Mouse (Mus musculus): ENCODE data around the gene Polr2e. TPM values are rescaled to one million over a fixed set of nuclear protein-coding genes. Genes with fewer than 3 reads are reported as not detected.
"Not testable (repeated sequence)": the region's sequence is repeated elsewhere in the genome, so short reads cannot be mapped to it uniquely, and the experiment has no call there.

Polr2e gene
- polyA plus RNA-seq, 1 experiment from 2014 or later: 115 TPM

DNA sequence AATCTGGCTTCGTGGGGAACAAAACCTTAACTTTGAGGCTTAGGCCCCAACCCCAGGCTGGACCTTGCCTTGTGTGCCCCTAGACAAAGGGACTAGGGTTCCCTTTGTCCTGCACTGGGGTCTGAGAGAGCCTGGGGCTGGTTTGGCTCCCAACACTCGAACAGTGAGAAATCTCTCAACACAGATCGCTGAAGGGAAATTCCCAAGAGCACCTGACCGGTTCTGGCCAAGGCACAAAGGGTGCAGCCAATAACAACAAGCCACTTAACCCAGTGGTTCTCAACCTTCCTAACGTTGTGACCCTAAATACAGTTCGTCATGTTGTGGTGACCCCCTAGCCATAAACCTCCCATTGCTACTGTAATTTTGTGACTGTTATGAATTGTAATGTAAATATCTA is 10.6 kb upstream of the Polr2e start:
- Histone ChIP-seq H3K4me3 (no peak overlapping the region), H3K9me3 (replicated peaks) (no peaks in the 10 kb centered on the region), H3K27me3 (no peaks in the 10 kb centered on the region), H3K9ac (no peak overlapping the region), H3K4me1 (replicated peaks) (peaks cover 48% of the 10 kb centered on the region), H3K4me2 (no peak overlapping the region), H3K27ac (peak overlapping the region; percentile 83), H3K36me3 (no peaks in the 10 kb centered on the region)
- WGBS: 39% methylated on average over 6 of the region's 6 CpGs
- no peak for ATAC-seq (replicated peaks; ENCODE audit: insufficient number of reproducible peaks, insufficient read depth, low FRiP score, low read depth)

DNA sequence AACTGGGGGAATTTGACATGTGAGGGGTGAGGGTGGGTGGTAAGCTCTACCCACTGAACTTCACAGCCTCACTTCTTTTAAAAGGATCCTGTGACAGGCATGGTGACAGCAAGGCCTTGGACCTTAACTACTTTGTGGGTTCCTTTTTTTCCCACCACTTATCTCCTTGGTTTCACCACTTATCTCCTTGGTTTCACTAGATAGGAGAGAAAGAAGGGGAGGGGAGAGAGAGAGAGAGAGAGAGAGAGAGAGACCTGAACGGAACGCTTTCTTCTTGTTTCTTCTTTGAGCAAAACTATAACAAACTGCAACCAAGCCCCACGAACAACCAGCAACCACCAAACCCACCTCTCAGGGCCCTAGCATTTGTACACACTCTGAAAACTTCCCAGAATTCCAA is 9.2 kb upstream of the Polr2e start:
- no peak overlapping the region for H3K9ac ChIP-seq
- no peak overlapping the region for H3K4me2 ChIP-seq
- peaks cover 40% of the 10 kb centered on the region for H3K4me1 ChIP-seq (replicated peaks)
- ATAC-seq (replicated peaks; ENCODE audit: insufficient number of reproducible peaks, insufficient read depth, low FRiP score, low read depth): no peak
- WGBS: 30% methylated on average over 3 of the region's 3 CpGs
- H3K27me3 ChIP-seq: no peaks in the 10 kb centered on the region
- no peaks in the 10 kb centered on the region for H3K9me3 ChIP-seq (replicated peaks)
- no peaks in the 10 kb centered on the region for H3K36me3 ChIP-seq
- H3K4me3 ChIP-seq: no peak overlapping the region
- H3K27ac ChIP-seq: no peak overlapping the region

DNA sequence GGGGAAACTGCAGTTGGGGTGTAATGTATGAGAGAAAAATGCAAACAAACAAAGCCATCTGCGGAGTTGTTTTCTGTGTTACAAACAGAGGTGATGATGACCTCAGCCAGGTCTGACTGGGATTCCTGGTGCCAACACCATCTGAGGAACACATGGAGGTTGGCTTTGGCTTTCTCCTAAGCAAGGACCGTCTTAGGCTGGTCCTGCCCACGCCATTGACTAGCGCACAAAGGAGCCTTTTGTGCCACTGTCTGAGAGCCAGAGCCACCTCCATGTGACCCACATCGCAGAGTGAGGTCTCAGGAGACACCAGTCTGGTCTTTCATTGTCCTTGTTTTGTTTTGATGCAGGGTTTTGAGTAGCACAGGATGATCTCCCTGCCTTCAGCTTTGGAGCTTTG is 8.8 kb upstream of the Polr2e start:
- Histone ChIP-seq H3K9ac (no peak overlapping the region), H3K27ac (no peak overlapping the region), H3K27me3 (no peaks in the 10 kb centered on the region), H3K4me1 (replicated peaks) (peaks cover 40% of the 10 kb centered on the region), H3K4me3 (no peak overlapping the region), H3K36me3 (no peaks in the 10 kb centered on the region), H3K4me2 (no peak overlapping the region), H3K9me3 (replicated peaks) (no peaks in the 10 kb centered on the region)
- WGBS: 43% methylated on average over 5 of the region's 5 CpGs
- ATAC-seq (replicated peaks; ENCODE audit: insufficient number of reproducible peaks, insufficient read depth, low FRiP score, low read depth): no peak

DNA sequence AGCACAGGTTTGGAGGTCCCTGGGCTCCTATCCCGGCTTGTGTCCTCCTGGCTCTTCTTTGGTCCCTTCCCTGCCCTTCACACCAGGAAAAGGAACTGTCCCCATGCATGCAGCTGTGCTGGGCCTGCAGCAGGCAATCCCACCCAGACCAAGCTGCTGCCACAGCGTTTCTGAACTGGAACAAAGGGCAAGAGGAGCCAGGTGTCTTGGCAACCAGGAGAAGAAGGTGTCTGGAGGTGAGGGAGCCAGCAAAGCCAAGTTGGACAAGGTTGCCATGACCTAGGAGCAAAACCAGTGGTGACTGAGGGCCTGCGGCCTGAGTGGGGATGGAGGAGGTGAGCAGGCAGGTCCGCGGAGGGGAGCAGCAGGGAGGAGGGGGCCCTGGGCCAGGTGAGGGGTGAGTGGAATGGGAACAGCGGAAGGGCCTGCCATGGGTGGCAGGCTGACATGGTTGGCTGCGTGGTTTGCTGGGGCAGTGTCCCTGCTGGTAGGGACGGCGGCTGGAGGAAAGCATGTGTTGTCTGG is 7.5 kb upstream of the Polr2e start, which contains the start of gene Gpx4:
Gene Gpx4 (plus strand): TSS at position 126 of the 525 bp plus-strand sequence.
- Histone ChIP-seq H3K27ac (no peak within 1 kb of the TSS), H3K4me3 (no peak within 1 kb of the TSS), H3K36me3 (no peaks in the 10 kb centered on the region), H3K4me2 (no peak within 1 kb of the TSS), H3K9ac (no peak within 1 kb of the TSS), H3K27me3 (no peaks in the 10 kb centered on the region), H3K9me3 (replicated peaks) (no peaks in the 10 kb centered on the region), H3K4me1 (replicated peaks) (peaks cover 29% of the 10 kb centered on the region)
- ATAC-seq (replicated peaks; ENCODE audit: insufficient number of reproducible peaks, insufficient read depth, low FRiP score, low read depth): no peak
- 63% methylated on average over 9 of the region's 9 CpGs for WGBS

DNA sequence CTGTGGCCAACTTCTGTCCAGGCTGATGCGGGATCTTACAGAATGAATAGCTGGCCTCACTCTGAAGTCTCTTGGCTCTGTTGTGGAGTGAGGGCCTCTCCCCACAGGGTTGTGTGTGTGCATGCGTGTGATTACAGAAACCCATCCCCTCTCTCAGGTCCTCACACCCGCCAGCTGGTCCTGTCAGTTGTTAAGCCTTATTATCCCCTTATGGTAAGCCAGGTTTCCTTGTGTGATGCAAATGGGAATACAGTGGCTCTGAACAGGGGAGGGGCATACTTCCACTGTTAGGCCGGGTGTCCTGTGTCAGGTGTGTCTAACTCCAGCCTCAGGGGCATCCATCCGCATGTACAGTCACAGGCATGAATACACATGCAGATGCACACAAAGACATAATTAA is 6.2 kb upstream of the Polr2e start:
- Histone ChIP-seq H3K4me1 (replicated peaks) (peaks cover 18% of the 10 kb centered on the region), H3K9me3 (replicated peaks) (no peaks in the 10 kb centered on the region), H3K9ac (no peak overlapping the region), H3K27ac (no peak overlapping the region), H3K4me2 (no peak overlapping the region), H3K4me3 (no peak overlapping the region), H3K36me3 (no peaks in the 10 kb centered on the region), H3K27me3 (no peaks in the 10 kb centered on the region)
- 85% methylated on average over 5 of the region's 5 CpGs for WGBS
- no peak for ATAC-seq (replicated peaks; ENCODE audit: insufficient number of reproducible peaks, insufficient read depth, low FRiP score, low read depth)

DNA sequence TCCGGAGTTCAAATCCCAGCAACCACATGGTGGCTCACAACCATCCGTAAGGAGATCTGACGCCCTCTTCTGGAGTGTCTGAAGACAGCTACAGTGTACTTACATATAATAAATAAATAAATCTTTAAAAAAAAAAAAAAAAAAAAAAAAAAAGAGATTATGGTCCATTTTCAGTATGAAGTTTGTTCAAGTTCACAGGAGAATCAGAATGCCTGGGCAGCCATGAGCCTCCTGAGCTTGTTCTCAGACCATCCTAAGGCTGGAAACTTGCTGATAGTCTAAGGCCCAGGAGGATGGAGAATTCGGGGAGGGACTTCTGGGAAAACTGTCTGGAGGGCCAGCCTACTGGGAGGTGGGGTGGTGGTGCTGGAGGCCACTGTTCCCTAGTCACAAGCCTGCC is 5.8 kb upstream of the Polr2e start:
- 79% methylated on average over 4 of the region's 4 CpGs for WGBS
- H3K4me3 ChIP-seq; ATAC-seq (replicated peaks; ENCODE audit: insufficient number of reproducible peaks, insufficient read depth, low FRiP score, low read depth); H3K27ac ChIP-seq; H3K9me3 ChIP-seq (replicated peaks); H3K36me3 ChIP-seq; H3K9ac ChIP-seq; H3K27me3 ChIP-seq; H3K4me2 ChIP-seq: not testable (repeated sequence)
- H3K4me1 ChIP-seq (replicated peaks): peaks cover 16% of the 10 kb centered on the region

DNA sequence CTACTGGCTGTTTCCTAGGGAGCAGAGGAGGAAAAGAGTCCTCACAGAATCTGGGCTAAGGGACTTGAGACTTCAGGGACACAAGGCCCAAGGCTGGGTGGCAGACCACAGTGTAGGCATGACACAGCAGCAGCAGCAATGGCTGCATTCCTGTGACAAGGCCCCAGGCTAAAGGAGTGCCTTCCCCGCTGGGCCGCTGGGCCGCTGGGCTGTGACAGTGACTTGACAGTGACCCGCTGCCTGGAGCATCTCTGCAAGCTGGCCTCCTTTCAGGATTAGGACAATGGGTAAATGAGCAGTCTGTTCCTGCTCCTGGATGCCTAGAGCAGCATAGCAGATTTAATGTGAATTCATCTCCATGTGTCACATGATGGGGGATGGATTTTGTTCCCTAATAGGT is 4.5 kb upstream of the Polr2e start:
- Histone ChIP-seq H3K27ac (no peak overlapping the region), H3K4me1 (replicated peaks) (peaks cover 12% of the 10 kb centered on the region), H3K9me3 (replicated peaks) (no peaks in the 10 kb centered on the region), H3K36me3 (no peaks in the 10 kb centered on the region), H3K4me2 (no peak overlapping the region), H3K27me3 (no peaks in the 10 kb centered on the region), H3K4me3 (no peak overlapping the region), H3K9ac (no peak overlapping the region)
- ATAC-seq (replicated peaks; ENCODE audit: insufficient number of reproducible peaks, insufficient read depth, low FRiP score, low read depth): no peak
- WGBS: 56% methylated on average over 4 of the region's 4 CpGs

DNA sequence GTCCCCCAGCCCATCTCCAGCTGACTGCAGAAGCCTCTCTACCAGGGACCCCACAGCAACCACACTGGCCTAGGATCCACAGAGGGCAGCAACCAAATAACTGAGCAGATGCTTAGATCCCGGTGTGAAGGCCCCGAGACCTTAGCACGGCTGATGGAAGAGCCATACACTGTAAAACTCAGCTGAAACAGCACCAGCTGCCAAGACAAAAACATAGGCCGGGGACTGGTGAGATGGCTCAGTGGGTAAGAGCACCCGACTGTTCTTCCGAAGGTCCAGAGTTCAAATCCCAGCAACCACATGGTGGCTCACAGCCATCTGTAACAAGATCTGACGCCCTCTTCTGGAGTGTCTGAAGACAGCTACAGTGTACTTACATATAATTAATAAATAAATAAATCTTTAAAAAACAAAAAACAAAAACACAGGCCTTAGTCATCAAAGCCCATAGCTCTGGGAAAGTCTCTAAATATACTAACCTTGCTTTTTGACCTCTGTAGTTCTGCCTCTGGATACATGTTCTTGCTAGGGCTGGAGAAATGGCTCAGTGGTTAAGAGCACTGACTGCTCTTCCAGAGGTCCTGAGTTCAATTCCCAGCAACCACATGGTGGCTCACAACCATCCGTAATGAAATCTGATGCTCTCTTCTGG is 1.9 kb upstream of the Polr2e start:
- not testable (repeated sequence) for H3K4me2 ChIP-seq; H3K9me3 ChIP-seq (replicated peaks); ATAC-seq (replicated peaks; ENCODE audit: insufficient number of reproducible peaks, insufficient read depth, low FRiP score, low read depth); H3K27ac ChIP-seq; H3K4me3 ChIP-seq; H3K9ac ChIP-seq; H3K27me3 ChIP-seq
- Histone ChIP-seq H3K4me1 (replicated peaks) (peaks cover 14% of the 10 kb centered on the region), H3K36me3 (peaks cover 18% of the 10 kb centered on the region)
- WGBS: 90% methylated on average over 8 of the region's 8 CpGs

DNA sequence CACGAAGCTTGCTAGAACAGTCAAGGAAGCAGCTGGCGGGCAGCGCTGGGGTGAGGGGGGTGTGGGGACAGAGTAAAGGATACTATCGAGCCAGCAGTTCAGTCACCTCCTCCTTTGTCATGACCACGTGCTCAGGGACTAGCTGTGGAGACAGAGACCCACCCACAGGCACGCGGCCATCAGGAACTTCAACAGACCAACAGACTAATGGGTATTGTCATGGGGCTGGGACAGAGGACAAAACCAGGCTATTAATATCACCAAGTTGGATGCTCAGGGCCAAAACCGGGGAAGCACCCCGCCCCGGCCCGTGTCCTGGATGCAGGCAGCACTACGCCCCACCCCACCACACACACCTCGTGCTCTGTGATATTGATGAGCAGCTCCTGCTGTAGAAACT is 2.8 kb downstream of the Polr2e start:
- no peak for ATAC-seq (replicated peaks; ENCODE audit: insufficient number of reproducible peaks, insufficient read depth, low FRiP score, low read depth)
- no peak overlapping the region for H3K9ac ChIP-seq

DNA sequence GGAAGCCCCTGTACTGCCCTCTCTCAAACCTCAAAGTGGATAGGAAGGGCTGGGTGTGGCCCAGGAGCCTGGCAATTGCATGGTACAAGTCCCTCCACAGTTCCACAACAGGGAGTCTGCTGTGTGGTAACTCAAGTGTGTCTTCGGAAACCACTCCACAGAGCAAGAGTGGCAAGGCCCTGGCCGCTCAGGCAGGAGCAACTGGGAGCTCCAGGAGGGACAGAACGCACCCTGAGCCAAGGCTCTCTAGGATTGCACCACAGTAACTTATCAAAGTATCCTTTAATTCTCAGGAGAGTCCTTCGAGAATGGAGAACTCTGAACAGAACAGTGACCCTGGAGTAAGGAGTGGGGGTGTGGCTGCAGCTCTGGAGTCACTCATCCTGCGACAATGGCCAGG is 3.9 kb downstream of the Polr2e start:
- Histone ChIP-seq H3K4me3 (no peak overlapping the region), H3K4me1 (replicated peaks) (peaks cover 38% of the 10 kb centered on the region), H3K9ac (no peak overlapping the region), H3K9me3 (replicated peaks) (no peaks in the 10 kb centered on the region), H3K36me3 (peaks cover 31% of the 10 kb centered on the region), H3K4me2 (no peak overlapping the region), H3K27ac (peak overlapping the region; percentile 81), H3K27me3 (no peaks in the 10 kb centered on the region)
- ATAC-seq (replicated peaks; ENCODE audit: insufficient number of reproducible peaks, insufficient read depth, low FRiP score, low read depth): no peak
- WGBS: 79% methylated on average over 5 of the region's 5 CpGs

More for the DNA sequence above, 2.8 kb downstream of the Polr2e start:
- Histone ChIP-seq H3K27me3 (no peaks in the 10 kb centered on the region), H3K4me3 (no peak overlapping the region), H3K9me3 (replicated peaks) (no peaks in the 10 kb centered on the region), H3K4me2 (no peak overlapping the region), H3K27ac (no peak overlapping the region), H3K4me1 (replicated peaks) (peaks cover 38% of the 10 kb centered on the region), H3K36me3 (peaks cover 31% of the 10 kb centered on the region)
- WGBS: 88% methylated on average over 13 of the region's 13 CpGs

DNA sequence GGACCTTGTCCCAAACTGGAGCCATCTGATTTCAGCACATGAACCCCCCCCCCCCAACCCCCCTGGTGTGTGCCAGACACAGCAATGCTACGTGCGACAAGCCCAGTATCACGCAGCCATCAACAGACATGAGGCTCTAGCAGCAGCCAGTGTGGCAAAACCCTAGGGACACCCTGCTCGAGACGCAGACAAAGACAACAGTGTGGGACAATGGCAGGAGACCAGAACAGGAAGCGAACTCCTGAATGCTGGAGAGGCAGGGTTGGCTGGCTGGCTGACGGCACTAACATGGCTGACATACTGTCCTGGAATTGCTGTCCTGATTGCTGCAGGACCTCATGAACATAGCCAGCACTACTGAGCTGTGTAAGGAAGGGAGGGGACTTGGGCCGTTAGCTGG is 4.4 kb downstream of the Polr2e start:
- H3K4me3 ChIP-seq: no peak overlapping the region
- H3K9me3 ChIP-seq (replicated peaks): no peaks in the 10 kb centered on the region
- H3K4me2 ChIP-seq: no peak overlapping the region
- 73% methylated on average over 8 of the region's 8 CpGs for WGBS
- H3K27ac ChIP-seq: peak overlapping the region; percentile 81
- no peaks in the 10 kb centered on the region for H3K27me3 ChIP-seq
- peaks cover 31% of the 10 kb centered on the region for H3K36me3 ChIP-seq
- H3K4me1 ChIP-seq (replicated peaks): peaks cover 38% of the 10 kb centered on the region
- no peak for ATAC-seq (replicated peaks; ENCODE audit: insufficient number of reproducible peaks, insufficient read depth, low FRiP score, low read depth)
- H3K9ac ChIP-seq: no peak overlapping the region

Measured in heart, embryonic 15.5 days (tissue).